In the genomic region with DNA sequence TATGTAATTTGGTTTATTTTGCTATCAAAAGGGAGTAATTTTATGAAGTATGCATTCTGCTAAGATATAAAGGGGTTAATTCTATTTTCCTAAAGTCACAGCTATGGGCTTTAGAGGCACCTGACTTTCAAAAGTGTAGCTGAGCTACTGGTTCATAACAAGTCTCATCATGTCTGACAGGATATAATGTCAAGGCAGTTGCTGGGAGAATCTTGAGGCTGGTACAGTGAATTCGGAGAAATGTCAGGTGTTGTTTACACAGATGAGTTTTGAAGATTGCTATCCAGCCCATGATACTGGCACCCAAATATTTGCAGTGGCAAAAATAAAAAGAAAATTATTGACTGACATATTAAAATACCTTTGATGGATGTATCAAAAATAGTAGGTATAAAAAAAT, we compare ENCODE assay signal across 33 mouse cellular contexts. TPM values are rescaled to one million over a fixed set of nuclear protein-coding genes. Genes with fewer than 3 reads are reported as not detected.
A peak's percentile ranks its signal among the peaks of the same experiment; 100 is the strongest.
DNase-seq lines count a peak whose midpoint lies in the region; ATAC-seq lines count a peak whose summit lies in the region.
"Had no signal": no experiment of that assay in that cellular context is flagged by ENCODE, and none has a peak within 500 bp of the region (broad histone marks: within the 10 kb centered on the region; RNA-seq: fewer than 3 reads in every experiment).

No protein-coding gene starts in this region.

- peak; percentile 57 for ATAC-seq in activated CD4-positive, CD25-positive, alpha-beta regulatory T cell, adult 4 months
- ATAC-seq: forebrain, embryonic 14.5 days; forebrain, postnatal 0 days; hindbrain, postnatal 0 days; intestine, embryonic 15.5 days had no signal

- peak; percentile 38 for DNase-seq in thymus, postnatal 0 days (ENCODE audit: low spot score)
- DNase-seq in thymus, postnatal 10 days (ENCODE audit: low spot score in 2 of 2) = no peak
- peak; percentile 73 for DNase-seq in naive thymus-derived CD4-positive, alpha-beta T cell, adult 2 months (ENCODE audit: low read depth)
- DNase-seq in cerebellum, postnatal 14 days = no peak
- DNase-seq in gastrocnemius, postnatal 4 days (ENCODE audit: low spot score in 2 of 2) = no peak
- DNase-seq: adrenal gland, adult 2 months; adrenal gland, postnatal 14 days; cerebellum, adult 11 months; cerebellum, adult 2 months; cerebellum, postnatal 10 days; forebrain, postnatal 0 days; gastrocnemius, postnatal 25 days; heart, adult 2 months; heart, postnatal 14 days; heart, postnatal 4 days; kidney, adult 11 months had no signal

RNA-seq across cellular contexts. Expression of a gene that starts 11.5 kb away (rescaled TPM):
- polyA plus RNA-seq in thymus, postnatal 0 days (2015; fragmentation: Nextera tagmentation; extraction: Ambion mirVana) = 38.0 and 44.1 TPM in 2 replicates
- polyA plus RNA-seq in activated CD4-positive, CD25-positive, alpha-beta regulatory T cell, adult 4 months (2017; shearing (Covaris generic)) = 1,000 to 10,000 TPM; 1,243 to 1,295 TPM
- 1 to 10 TPM; 6.2 to 7.1 TPM for total RNA-seq in gastrocnemius, postnatal 4 days (2021)
- total RNA-seq: ES-E14 had no signal

RNA-seq across cellular contexts. Expression of a gene that starts 19.1 kb away (rescaled TPM):
- polyA plus RNA-seq in thymus, postnatal 0 days (2015; fragmentation: Nextera tagmentation; extraction: Ambion mirVana) = 0.41 and 0.91 TPM in 2 replicates
- 100 to 1,000 TPM; 497 to 564 TPM for polyA plus RNA-seq in activated CD4-positive, CD25-positive, alpha-beta regulatory T cell, adult 4 months (2017; shearing (Covaris generic))
- total RNA-seq in gastrocnemius, postnatal 4 days (2021) = under 1 TPM in 1 of 2 experiments, not detected in 1; 0.29 TPM
- total RNA-seq: adrenal gland, adult 2 months; adrenal gland, postnatal 4 days; ES-E14; forebrain, postnatal 0 days; gastrocnemius, adult 8-10 months; gastrocnemius, postnatal 25 days; heart, postnatal 4 days; hindbrain, postnatal 0 days had no signal
- polyA plus RNA-seq: adrenal gland, adult 2 months; cerebellum, adult 2 months; embryonic facial prominence, embryonic 11.5 days; embryonic facial prominence, embryonic 14.5 days; forebrain, embryonic 11.5 days; forebrain, embryonic 14.5 days; heart, embryonic 10.5 days; heart, embryonic 13.5 days; heart, embryonic 16.5 days; hindbrain, embryonic 11.5 days; hindbrain, embryonic 14.5 days; hindbrain, postnatal 0 days had no signal

RNA-seq across cellular contexts. Expression of a gene that starts 31.7 kb away (rescaled TPM):
- 2.0 and 2.4 TPM in 2 replicates for polyA plus RNA-seq in thymus, postnatal 0 days (2015; fragmentation: Nextera tagmentation; extraction: Ambion mirVana)
- polyA plus RNA-seq in activated CD4-positive, CD25-positive, alpha-beta regulatory T cell, adult 4 months (2017; shearing (Covaris generic)) = 1 to 10 TPM; 4.1 to 4.9 TPM
- total RNA-seq in gastrocnemius, postnatal 4 days (2021) = 1 to 10 TPM; 1.2 to 1.7 TPM
- total RNA-seq: forebrain, postnatal 0 days; granulocyte monocyte progenitor cell, adult 5-6 weeks; hindbrain, postnatal 0 days had no signal
- polyA plus RNA-seq: forebrain, embryonic 14.5 days; forebrain, postnatal 0 days; frontal cortex, adult 2 months; hindbrain, embryonic 14.5 days; hindbrain, postnatal 0 days had no signal

RNA-seq across cellular contexts. Expression of a gene that starts 35.7 kb away (rescaled TPM):
- polyA plus RNA-seq in thymus, postnatal 0 days (2015; fragmentation: Nextera tagmentation; extraction: Ambion mirVana) = 8.0 and 8.2 TPM in 2 replicates
- polyA plus RNA-seq in activated CD4-positive, CD25-positive, alpha-beta regulatory T cell, adult 4 months (2017; shearing (Covaris generic)) = 10 to 100 TPM; 12.5 to 13.3 TPM
- total RNA-seq in gastrocnemius, postnatal 4 days (2021) = 10 to 100 TPM in 1 of 2 experiments, 1 to 10 TPM in 1; 6.9 to 10.3 TPM
- total RNA-seq: ES-E14 had no signal

Comparison
In these comparisons a context has a peak if more than half of its experiments do, and no peak if none do; other contexts are left out.
1. DNase-seq: peak in thymus, postnatal 0 days (single experiment) and naive thymus-derived CD4-positive, alpha-beta T cell, adult 2 months (single experiment); none in thymus, postnatal 10 days (0 of 2), cerebellum, postnatal 14 days (0 of 2) and gastrocnemius, postnatal 4 days (0 of 2).
2. RNA of a gene that starts 11.5 kb away (polyA plus RNA-seq): 1,243 to 1,295 TPM in activated CD4-positive, CD25-positive, alpha-beta regulatory T cell, adult 4 months; 38.0 to 44.1 TPM in thymus, postnatal 0 days; every median in the first group is over 10 times any median in the second.
3. RNA of a gene that starts 19.1 kb away (polyA plus RNA-seq): 497 to 564 TPM in activated CD4-positive, CD25-positive, alpha-beta regulatory T cell, adult 4 months; 0.41 to 0.91 TPM in thymus, postnatal 0 days; every median in the first group is over 100 times any median in the second.